Mouse (Mus musculus) CD8-positive naive resting alpha-beta T cell, adult 2 months (primary cell): ENCODE measurements around the gene Grn.
"Not testable (repeated sequence)": the region's sequence is repeated elsewhere in the genome, so short reads cannot be mapped to it uniquely, and the experiment has no call there.

Source experiments
- DNase-seq, 2 experiments: peaks; one replicate each; pipeline ENCODE4 v3.0.0; 2022; ENCODE audit warnings: low read depth in 2 of 2, low spot score in 2 of 2

Grn gene

DNA sequence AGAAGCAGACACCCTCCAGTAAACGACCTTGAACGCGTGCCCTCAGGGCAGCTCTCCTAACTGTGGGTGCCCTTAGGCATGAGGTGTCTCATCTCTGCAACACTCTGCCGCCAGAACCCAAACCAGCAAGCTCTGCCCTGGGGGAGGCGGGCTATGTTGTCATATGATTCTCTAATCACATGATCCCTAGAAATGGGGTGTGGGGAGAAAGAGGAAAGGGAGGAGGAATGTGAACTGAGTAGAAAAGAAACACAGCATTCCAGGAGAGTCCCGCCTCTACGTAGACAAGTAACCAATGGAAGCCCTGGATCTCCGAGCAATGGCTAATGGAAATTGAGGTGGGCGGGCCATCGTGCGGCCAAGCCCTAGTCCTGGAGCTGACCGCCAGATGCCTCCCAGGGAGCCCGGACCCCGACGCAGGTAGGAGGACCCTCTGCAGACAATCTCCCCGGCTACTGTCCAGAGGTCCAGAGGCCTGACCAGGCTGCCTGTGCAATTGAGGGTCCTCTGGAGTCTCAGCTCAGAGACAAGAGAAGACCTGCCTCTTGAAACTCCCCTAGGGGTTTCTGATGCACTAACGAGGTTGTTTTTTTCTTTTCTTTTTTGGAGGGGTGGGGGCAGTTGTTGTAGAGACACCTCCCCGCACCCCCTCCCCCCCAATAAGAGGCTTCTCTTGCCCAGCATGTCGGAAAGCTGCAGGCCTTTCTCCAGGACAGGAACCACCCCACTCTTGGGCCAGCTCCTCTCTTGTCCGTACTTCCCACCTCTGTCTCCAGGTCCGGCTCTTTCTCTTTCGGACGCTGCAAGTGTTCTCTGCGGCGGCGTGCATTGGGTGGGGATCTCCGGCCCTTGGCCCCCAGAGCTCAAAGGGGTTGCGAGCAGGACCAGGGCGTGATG lies at the start of gene Grn:
Gene Grn (plus strand): TSS at position 195 of the 897 bp plus-strand sequence.
- DNase-seq = peak; percentile 45 to 63

DNA sequence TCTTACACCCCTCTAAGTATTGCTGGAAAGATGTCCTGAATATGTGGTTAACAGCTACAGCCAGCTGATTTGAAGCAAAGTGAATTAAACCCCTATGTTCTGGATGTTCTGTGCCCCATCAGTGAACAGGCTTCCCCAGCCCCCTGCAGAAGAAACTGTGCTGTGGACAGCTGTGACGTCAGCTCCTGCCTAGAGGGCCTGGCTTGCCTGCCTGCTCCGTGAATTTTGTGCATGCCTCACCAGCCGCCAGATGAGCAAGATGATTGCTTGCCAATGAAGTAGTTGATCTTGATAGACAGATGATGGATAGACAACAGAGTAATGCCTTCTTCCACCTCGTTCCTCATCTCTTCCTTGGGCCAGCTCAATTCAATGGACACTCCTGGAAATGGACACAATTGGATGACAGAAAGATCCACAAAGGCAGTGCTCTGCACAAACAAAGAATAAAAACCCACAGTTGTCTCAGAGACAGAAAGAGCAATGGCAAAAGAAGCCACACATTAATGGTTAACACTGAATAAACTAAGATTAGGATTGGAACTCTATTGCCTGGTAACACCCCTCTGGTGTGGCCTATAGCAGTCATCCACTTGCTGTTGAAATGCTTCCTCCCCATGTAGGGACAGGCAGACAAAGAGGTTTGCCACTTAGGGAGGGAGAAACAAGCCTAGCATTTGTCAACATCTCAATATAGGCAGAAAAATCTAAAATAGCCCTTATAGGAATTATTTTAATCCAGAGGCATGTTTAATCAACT lies 48.6 kb upstream of the Grn start:
- DNase-seq = no peak

DNA sequence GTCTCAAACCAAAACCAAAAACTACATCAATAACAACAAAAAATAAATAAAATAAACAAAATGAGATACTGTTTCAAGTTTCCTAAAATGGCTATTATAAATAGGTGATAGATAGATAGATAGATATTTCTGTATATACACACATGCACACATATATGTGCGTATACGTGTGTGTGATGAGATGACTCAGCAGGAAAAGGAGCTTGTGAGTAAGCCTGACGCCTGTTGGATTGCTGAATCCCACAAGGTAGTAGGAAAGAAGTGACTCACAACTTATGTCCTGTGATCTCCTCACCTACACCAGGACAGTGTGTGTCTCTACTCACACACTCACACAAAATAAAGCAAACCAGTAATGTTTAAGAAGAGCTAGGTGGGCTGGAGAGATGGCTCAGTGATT lies 47.3 kb upstream of the Grn start:
- no peak for DNase-seq

DNA sequence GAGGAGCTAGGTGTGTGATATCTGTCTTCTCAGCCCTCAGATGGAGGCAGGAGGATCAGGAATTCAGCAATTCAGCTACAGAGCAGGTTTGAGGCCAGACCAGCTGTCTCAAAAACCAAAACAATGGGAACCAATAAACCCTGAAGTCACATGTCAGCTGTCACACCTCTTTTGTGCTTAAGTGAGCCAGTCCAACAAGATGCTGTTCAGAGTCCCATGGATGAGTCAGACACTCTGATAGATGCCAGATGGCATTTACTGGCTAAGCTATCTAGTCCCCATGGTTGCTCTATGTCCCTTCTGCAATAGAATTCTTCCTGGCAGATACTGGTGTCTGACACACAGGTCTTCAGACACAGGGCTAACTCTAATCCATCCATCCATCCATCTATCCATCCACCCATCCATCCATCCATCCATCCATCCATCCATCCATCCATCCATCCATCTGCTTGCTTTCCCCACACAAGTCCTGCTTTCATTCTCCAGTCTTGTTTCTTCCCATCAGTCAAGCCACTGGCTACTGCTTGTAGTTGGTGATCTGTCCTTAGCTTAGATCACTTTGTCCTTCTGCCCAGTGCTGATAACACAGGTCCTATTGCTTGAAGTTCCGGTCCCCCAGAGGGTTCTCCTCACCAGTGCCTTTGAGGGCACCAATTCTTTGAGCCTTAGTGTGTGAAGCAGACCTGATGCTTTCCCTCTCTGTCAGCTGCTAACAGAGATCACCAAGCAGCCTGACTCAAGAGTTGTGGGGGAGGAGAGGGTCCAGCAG lies 46.6 kb upstream of the Grn start:
- no peak for DNase-seq

DNA sequence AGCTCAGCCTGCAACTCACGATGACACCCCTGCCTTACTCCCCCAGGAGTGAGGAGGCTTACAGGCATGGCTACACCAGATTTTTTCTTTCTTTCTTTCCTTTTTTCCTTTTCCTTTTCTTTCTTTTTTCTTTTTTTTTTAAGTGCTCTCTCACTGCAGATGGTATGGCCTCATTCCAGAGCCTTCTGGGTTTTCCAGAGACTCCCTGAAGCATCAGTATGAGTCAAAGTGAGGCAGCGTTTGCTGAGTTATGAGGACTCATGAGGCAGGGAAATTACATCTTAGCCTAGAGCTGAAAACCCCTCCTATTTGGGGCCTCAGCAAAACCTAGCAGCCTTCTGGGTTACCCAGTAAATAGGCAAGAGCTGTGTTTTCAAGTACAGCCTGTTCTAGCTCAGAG lies 45.7 kb upstream of the Grn start:
- DNase-seq = no peak

DNA sequence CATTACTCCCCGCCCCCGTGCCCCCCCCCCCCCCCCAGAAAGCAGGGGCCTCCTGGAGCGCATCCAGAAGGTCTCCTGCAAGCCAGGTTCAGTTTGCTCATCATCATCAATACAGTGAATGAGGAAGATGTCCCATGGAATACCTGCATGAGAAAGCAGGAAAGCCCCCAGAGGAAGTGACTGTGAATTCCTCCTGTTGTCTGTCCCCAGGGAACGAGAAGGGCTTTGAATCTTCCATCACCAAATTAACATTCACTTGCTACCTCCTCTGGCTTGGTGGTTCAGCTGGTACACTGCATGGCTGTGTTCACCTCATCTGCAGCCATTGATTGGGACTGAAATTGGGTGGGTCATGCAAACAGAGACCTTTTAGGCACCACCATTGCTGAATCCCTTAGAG lies 45.0 kb upstream of the Grn start:
- DNase-seq = no peak

DNA sequence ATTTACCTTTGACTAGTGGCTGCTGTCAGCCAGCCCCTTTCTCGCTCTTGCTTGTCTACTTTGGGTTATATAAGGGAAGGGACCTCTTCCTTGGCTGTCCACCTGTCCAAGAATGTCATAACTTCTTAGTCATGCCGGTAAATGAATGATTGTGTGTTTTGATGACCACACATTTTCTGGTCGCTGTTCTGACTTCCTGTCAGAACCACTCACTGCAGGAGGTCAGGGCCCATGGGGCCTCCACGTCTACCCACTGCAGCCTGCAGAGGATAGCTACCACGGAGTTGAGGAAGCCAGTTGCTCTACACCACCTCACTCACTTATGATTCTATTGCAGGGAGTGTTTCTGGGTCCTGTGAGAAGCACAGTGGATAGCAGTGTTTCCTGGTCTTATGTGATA lies 44.0 kb upstream of the Grn start:
- no peak for DNase-seq

DNA sequence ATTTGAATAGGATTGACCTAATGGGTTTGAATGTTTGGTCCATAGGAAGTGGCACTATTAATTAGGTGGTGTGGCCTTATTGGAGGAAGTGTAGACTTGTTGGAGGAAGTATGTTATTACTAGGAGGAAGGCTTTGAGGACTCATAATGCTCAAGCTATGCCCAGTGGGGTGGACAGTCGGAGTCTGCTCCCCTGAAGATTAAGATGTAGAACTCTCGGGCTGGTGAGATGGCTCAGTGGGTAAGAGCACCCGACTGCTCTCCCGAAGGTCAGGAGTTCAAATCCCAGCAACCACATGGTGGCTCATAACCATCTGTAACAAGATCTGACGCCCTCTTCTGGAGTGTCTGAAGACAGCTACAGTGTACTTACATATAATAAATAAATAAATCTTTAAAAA lies 40.7 kb upstream of the Grn start:
- DNase-seq = not testable (repeated sequence)

DNA sequence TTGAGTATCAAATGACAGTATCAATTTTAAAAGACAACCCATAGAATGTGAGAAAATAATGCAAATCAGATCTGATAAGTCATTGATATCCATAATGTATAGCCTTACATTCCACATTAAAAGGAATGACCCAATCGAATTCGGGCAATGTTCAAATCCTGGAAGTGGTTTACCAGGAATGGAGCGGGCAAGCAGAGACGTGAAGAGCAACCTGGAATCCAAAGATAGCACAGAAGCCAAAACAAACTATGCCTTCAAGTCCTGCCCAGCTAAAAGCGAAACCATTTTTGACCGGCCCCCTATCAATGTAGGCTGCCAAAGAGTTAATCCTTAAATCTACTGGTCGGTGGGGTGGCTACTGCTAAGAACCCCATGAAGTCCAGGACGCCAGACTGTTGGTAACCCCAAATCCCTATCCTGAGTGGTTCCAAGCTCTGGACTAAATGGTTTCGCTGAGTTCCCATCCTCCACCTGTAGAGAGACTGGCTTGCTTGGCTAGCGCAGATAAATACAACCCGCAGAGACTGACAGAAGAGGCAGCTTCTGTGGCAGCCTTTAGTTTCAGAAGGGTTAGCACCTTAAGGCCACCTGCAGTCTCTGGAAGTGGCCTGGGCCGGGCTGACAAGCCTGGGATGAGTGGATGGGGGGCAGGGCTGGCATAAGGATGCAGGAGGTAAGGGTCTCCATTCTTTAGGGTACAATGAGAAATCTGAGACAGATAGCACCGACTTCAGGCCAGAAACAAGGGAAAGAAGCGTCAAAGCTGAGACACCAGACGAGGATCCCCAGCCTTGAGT lies 37.5 kb upstream of the Grn start:
- DNase-seq = no peak

DNA sequence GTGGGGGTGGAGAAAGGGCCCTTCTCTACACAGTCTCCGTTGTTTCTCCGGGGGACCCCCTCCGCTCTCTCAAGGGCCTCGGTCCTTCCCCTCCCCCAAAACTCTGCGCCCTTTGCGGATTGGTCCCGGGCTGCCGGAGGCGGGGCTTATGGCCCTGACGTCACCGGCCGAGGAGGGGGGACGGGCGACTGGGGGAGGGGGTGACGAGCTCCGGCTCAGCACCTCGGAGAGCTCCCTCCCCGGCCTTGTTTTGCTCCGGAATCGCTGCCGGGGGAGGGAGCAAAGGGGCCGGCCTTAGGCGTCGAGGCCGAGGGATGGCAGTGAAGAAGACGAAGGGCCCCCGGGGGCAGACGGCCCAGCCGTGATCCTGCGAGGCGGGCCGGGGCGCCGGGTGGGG lies 36.9 kb upstream of the Grn start, which contains the start of gene Rundc3a:
Gene Rundc3a (plus strand): TSS at position 166 of the 397 bp plus-strand sequence.
- peak; percentile 47 to 64 for DNase-seq

DNA sequence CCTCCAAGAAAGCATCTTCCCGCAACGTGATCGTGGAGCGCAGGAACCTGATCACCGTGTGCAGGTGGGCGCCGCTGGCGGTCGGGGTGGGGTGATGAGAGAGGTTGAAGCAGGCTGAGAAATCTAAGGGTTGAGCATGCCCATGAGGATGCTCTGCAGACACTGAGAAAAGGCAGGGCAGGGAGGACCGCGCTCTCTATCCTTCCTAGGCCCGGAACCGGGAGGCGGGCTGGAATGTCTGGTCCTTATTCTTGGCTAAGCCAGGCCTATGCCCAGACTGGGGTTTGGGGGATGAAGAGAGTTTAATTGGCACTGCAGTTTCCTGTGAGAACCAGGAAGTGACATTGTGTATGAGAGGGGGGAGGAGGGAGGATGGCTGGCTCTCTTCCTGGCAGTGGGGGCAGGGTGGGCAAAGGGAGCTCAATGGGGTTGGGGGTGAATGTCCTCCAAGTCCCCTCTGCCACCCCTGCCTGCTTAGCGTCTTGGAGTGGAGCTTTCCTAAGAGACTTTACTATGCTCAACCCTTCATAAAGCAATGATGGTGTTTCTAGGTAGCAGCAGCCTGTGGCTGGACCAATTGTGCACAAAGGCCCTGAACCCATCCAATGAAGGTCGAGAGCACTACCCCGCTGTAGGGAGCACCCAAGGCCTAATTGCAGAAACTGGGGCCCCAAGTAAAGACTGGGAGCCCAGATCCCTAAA lies 36.2 kb upstream of the Grn start:
- DNase-seq = no peak

DNA sequence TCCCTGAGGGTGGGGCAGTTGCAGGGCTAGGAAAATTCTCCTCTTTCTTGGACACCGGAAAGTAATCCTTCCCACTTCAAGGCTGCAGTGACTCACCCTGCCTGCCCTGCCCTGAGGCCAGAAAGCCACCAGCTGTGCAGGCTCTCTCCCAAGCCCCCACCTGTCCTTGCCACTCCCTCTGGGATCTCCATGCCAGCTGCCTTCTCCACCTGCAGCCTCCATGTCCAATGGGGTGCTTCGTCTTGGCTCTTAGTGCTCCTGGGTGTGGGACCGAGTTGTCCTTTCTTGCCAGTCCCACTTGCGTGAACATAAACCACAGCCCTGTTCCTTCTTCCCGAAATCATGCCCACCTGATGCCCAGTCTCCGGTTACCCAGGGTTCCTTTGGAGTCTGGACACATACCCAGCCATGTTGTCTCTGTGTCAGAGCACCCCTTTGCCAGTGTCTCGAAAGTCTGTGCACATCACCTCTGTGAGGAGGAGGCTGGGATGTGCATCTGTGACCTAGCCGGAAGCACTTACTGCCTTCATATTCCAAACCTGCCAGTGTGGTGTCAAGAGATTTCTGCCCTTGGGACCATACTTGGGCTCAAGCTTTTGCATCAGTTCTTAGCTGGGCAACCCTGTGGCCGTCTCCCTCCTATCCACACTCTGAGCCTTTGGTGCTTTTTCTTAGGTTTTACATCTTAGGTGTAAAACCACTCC lies 35.5 kb upstream of the Grn start:
- DNase-seq = no peak

DNA sequence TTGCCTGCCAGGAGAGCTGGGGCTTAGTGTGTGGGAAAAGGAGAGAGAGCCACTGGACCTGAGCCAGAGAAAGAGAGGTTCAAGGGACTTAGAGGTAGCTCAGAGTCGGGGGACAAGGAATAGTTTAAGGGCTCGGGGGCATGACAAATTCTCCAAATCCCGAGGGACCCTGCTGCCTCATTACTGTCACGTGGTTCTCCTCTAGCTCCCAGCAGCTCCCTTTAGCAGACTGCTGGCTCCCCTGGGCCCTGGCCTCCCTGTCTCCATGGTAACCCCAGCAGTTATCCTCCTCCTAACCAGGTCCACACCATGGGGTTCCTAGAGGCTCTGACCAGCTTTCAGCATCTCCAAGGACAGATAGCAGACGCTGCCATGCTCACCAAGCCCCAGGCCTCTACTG lies 34.9 kb upstream of the Grn start:
- DNase-seq = no peak

DNA sequence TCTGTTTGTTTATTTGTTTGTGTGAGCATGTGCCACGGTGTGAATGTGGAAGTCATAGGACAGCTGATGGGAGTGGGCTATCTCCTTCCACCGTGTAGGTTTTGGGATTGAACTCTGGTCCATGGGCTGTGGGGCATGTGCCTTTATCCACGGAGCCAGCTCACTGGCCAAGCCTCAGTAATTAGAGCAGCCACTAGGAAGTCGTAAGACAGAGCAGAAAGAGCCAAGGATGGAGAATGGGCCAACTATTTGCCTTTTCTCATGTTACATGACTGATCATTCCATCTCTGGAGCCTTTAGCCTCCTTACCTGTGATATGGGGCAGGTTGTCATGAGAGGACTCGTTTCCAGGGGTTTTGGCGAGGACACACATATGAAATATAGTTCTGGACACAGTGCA lies 33.9 kb upstream of the Grn start:
- no peak for DNase-seq

DNA sequence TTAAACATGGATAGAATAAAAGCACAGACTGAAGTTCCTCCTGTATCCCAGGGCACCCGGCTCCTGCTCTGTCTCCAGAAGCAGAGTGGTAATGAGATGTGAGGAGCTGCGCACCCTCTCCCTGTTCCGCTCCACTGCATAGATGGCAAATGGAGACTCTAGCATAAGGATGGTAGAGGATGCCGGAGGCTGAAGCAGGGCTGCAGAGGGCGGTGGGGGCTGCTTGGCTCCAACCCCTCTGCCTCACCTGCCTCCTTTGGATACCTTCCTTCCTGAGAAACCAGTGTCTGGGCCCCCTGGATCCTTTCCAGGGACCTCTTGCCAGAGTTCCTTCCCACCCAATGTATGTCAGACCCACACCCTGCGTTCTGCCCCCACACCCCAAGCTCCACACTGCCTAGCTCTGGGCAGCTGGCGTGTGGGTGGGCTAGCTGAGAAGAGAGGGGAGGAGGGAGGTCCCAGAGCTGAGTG lies 33.4 kb upstream of the Grn start:
- DNase-seq = no peak

DNA sequence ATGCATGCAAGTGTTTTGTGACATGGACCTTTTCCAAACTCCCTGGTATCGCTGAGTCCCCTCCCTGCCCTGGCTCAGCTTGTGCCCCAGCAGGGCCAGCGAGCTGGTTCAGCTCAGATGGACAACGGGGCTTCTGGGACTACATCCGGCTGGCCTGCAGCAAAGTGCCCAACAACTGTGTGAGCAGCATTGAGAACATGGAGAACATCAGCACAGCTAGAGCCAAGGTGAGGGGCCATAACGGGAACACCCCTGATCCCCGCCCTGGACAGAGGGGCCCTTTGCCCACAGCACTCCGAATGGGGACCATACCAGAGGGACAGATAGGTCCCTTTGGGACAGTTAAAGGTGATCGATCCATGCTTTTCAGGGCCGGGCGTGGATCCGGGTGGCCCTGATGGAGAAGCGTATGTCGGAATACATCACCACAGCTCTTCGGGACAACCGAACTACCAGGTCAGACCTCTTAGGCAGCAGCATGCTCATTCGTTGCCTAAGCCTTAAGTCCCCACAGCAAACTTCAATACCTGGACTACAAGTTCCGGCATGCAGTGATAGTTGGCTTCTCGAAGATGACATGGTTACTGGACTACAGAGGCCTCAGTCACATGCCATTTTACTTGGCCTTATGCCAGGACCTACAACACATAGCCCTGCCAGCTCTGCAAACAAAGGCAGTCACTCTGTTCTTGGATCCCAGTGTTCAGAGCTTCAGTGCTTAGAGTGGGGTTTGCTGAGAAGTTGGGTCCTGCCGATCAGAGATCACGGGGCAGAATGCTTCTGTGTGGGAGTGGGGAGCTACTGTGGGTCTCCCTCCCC lies 31.9 kb upstream of the Grn start:
- DNase-seq = no peak

DNA sequence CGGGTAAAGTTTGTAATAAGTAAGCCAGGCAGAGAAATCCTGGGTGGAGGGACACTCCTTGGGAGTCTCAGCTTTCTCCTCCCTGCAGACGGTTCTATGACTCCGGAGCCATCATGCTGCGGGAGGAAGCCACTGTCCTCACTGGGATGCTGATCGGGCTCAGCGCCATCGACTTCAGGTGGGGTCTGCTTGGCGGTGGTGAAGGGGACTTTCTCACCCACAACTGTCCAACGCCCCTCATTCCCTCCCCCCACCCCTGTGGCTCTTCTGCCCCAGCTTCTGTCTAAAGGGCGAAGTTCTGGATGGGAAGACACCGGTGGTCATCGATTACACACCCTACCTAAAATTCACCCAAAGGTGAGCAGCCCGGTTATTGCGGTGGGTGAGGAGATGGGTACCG lies 31.0 kb upstream of the Grn start:
- DNase-seq = no peak

DNA sequence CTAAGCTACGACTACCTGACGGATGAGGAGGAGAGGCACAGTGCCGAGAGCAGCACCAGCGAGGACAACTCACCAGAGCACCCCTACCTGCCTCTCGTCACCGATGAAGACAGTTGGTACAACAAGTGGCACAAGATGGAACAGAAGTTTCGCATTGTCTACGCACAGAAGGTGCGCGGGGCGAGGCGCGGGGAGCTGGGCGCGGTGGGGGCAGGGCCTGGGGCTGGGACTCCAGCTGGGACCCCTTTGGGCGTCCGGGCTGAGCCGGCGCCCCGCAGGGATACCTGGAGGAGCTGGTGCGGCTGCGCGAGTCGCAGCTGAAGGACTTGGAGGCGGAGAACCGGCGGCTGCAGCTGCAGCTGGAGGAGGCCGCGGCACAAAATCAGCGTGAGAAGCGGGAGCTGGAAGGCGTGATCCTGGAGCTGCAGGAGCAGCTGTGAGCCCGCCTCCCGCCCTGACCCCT lies 30.5 kb upstream of the Grn start:
- DNase-seq = no peak
